Mouse (Mus musculus): ENCODE data around the gene Tigar.
A peak's percentile ranks its signal among the peaks of the same experiment; 100 is the strongest.

The Tigar gene

GRCm38 (mm10) chr6:127142154-127143123 lies 33.1 kb upstream of the Tigar start:
- DNase-seq (ENCODE audit: low read depth, low spot score) = peak; percentile 56

- DNase-seq (ENCODE audit: low read depth, low spot score) = no peak
Measured at GRCm38 (mm10) chr6:127138962-127139361, 29.6 kb upstream of the Tigar start.

GRCm38 (mm10) chr6:127133433-127134245 lies 24.3 kb upstream of the Tigar start:
- DNase-seq (ENCODE audit: low read depth, low spot score) = no peak

- DNase-seq (ENCODE audit: low read depth, low spot score) = no peak
Measured at GRCm38 (mm10) chr6:127132719-127133118, 23.4 kb upstream of the Tigar start.

GRCm38 (mm10) chr6:127131946-127132345 lies 22.6 kb upstream of the Tigar start:
- DNase-seq (ENCODE audit: low read depth, low spot score) = no peak

- DNase-seq (ENCODE audit: low read depth, low spot score) = no peak
Measured at GRCm38 (mm10) chr6:127130377-127130776, 21.0 kb upstream of the Tigar start.

GRCm38 (mm10) chr6:127129659-127130058 lies 20.3 kb upstream of the Tigar start:
- no peak for DNase-seq (ENCODE audit: low read depth, low spot score)

GRCm38 (mm10) chr6:127123506-127123905 lies 14.1 kb upstream of the Tigar start:
- DNase-seq (ENCODE audit: low read depth, low spot score) = no peak

GRCm38 (mm10) chr6:127122996-127123395 lies 13.6 kb upstream of the Tigar start:
- DNase-seq (ENCODE audit: low read depth, low spot score) = no peak

GRCm38 (mm10) chr6:127122221-127122806 lies 13.0 kb upstream of the Tigar start:
- DNase-seq (ENCODE audit: low read depth, low spot score) = no peak

GRCm38 (mm10) chr6:127114753-127115456 lies 5.5 kb upstream of the Tigar start:
- DNase-seq (ENCODE audit: low read depth, low spot score) = no peak

- no peak for DNase-seq (ENCODE audit: low read depth, low spot score)
Measured at GRCm38 (mm10) chr6:127108368-127109060, 843 bp downstream of the Tigar start.

GRCm38 (mm10) chr6:127107413-127107812 lies 1.9 kb downstream of the Tigar start:
- DNase-seq (ENCODE audit: low read depth, low spot score) = no peak

- no peak for DNase-seq (ENCODE audit: low read depth, low spot score)
Measured at GRCm38 (mm10) chr6:127106726-127107125, 2.6 kb downstream of the Tigar start.

GRCm38 (mm10) chr6:127106189-127106588 lies 3.2 kb downstream of the Tigar start:
- no peak for DNase-seq (ENCODE audit: low read depth, low spot score)

- peak; percentile 21 for DNase-seq (ENCODE audit: low read depth, low spot score)
Measured at GRCm38 (mm10) chr6:127105107-127105506, 4.2 kb downstream of the Tigar start.

- no peak for DNase-seq (ENCODE audit: low read depth, low spot score)
Measured at GRCm38 (mm10) chr6:127104396-127105029, 4.8 kb downstream of the Tigar start.

GRCm38 (mm10) chr6:127103506-127104275 lies 5.7 kb downstream of the Tigar start:
- no peak for DNase-seq (ENCODE audit: low read depth, low spot score)

GRCm38 (mm10) chr6:127094565-127094964 lies 14.8 kb downstream of the Tigar start:
- no peak for DNase-seq (ENCODE audit: low read depth, low spot score)
